Mouse (Mus musculus) neutrophil, adult 65 days (primary cell): Measurements from ENCODE around the gene Camk2d. TPM values are rescaled to one million over a fixed set of nuclear protein-coding genes. Genes with fewer than 3 reads are reported as not detected.

Experiments
- total RNA-seq: library from RNA; stranded (reverse); gene quantifications from 2 replicates; pipeline ENCODE4 v1.2.4, GENCODE M21; 2023

Camk2d gene
- total RNA-seq, result 6.0 and 7.0 TPM in 2 replicates

DNA sequence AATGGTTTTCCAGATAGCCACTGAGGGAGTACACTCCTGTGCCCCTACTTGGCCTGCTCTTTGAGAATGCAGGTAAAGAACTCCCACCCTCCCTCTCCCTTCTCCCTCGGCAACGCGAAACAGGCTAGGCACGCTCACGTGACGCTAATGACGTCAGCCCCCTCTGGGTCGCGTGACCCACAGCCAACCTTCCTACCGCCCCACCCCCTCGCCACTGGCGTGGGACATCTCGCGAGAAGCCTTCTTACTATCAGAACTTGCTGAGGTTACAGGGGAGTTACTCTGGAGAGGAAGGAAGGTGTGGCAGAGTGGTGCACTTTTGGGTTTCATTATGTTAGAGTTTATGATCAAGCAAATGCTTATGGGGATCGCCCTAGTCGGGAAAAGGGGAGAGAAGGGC, at the start of gene Camk2d:
TSS of gene Camk2d (plus strand) at position 217 of the 400 bp plus-strand sequence.

Other genes with a start within 250 kb of the Camk2d start
- not detected in 2 replicates for gene Arsj, start 232.6 kb upstream of the Camk2d start, total RNA-seq